Mouse (Mus musculus): Measurements from ENCODE around the gene Fhl4.

DNA sequence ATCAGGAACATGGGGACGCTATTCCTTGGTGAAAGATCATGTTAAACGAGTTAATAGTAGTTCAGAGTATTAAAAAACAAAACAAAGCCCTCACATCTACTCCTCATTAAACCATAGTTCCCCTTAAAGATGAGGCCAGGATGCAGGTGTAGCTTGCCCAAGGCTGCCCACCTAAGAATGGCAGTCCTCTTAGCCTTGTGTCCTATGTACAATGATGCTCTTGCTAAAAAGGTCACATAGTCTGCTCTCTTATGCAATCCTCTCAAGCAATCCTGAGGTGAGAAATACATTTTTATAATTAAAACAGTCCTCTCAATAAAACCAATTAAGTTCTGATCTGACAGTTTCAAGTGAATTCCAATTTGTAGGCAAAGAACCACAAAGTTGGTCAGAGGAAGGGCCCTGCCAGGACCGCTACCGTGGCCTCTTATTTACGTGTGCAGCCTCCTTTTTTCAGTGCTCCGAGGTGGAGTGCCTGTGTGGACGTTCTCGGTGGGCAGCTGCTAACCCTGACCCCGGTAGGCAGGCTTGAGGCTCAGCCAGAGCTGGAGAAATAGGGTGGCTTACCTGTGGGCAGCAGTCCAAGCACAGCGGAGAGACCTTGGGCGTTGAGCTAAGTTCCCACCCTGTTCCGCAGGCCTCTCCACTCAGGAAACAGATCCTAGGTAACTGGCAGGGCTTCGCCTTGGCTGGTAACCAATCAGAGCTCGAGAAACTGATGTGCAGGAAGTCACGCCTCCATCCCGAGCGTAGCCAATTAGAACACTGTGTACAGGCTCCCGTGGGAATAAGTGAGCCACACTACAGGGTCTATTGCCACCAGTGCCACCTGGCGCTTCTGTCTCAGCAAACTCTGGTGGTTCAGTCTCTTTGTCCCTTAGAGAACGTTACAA is 25.3 kb upstream of the Fhl4 start, which contains the start of gene Mterf2:
- TF ChIP-seq CTCF (IDR thresholded peaks at IDR 0.05; ENCODE audit: low read depth) (peak; percentile 62), EP300 (optimal IDR thresholded peaks at IDR 0.05) (no peak)
